ENCODE assay signal across 19 mouse cellular contexts in genomic region chr8:92822386-92822785, GRCm38 (mm10). TPM values are rescaled to one million over a fixed set of nuclear protein-coding genes. Genes with fewer than 3 reads are reported as not detected.
DNase-seq lines count a peak whose midpoint lies in the region; ATAC-seq and TF ChIP-seq lines count a peak whose summit lies in the region.
"Had no signal": no experiment of that assay in that cellular context is flagged by ENCODE, and none has a peak within 500 bp of the region (broad histone marks: within the 10 kb centered on the region; RNA-seq: fewer than 3 reads in every experiment).

No protein-coding gene starts in this region.

- ATAC-seq in liver, postnatal 0 days: no peak
- no peak for ATAC-seq in liver, embryonic 12.5 days
- ATAC-seq in megakaryocyte, adult 5-6 weeks (ENCODE audit: poor library complexity, severe bottlenecking): peak; percentile 60
- ATAC-seq: forebrain, embryonic 15.5 days; hindbrain, postnatal 0 days had no signal

- H3K36me3 ChIP-seq in liver, postnatal 0 days (replicated peaks; ENCODE audit: insufficient read depth, low read length): no peaks in the 10 kb centered on the region
- H3K36me3 ChIP-seq in liver, embryonic 12.5 days: no peaks in the 10 kb centered on the region
- H3K36me3 ChIP-seq in splenic B cell, adult 2 months (ENCODE audit: control insufficient read depth, insufficient read depth, low read length, poor library complexity, severe bottlenecking): no peaks in the 10 kb centered on the region
- H3K36me3 ChIP-seq: embryonic facial prominence, embryonic 12.5 days; forebrain, embryonic 15.5 days; heart, embryonic 13.5 days; hindbrain, embryonic 13.5 days had no signal

- H3K27me3 ChIP-seq in liver, postnatal 0 days (ENCODE audit: insufficient read depth, low read length): peaks cover 5% of the 10 kb centered on the region; the same call in 1 of the 2 replicates
- H3K27me3 ChIP-seq in liver, embryonic 12.5 days (replicated peaks): peaks cover 14% of the 10 kb centered on the region
- no peaks in the 10 kb centered on the region for H3K27me3 ChIP-seq in splenic B cell, adult 2 months (ENCODE audit: control insufficient read depth, insufficient read depth, low read length, poor library complexity, severe bottlenecking)
- H3K27me3 ChIP-seq: embryonic facial prominence, embryonic 12.5 days had no signal

- no peaks in the 10 kb centered on the region for H3K4me1 ChIP-seq in liver, postnatal 0 days (ENCODE audit: insufficient read depth)
- H3K4me1 ChIP-seq in liver, embryonic 12.5 days: no peaks in the 10 kb centered on the region

- no peak overlapping the region for H3K27ac ChIP-seq in liver, postnatal 0 days (ENCODE audit: low read depth)
- H3K27ac ChIP-seq in liver, embryonic 12.5 days: no peak overlapping the region
- H3K27ac ChIP-seq: embryonic facial prominence, embryonic 12.5 days; forebrain, embryonic 15.5 days; heart, embryonic 13.5 days; hindbrain, embryonic 13.5 days; hindbrain, postnatal 0 days had no signal

- no peak overlapping the region for H3K9ac ChIP-seq in liver, postnatal 0 days (replicated peaks)
- H3K9ac ChIP-seq in liver, embryonic 12.5 days: no peak overlapping the region
- H3K9ac ChIP-seq: embryonic facial prominence, embryonic 12.5 days; forebrain, embryonic 15.5 days; heart, embryonic 13.5 days; hindbrain, embryonic 13.5 days had no signal

- 34% methylated on average over 5 of the region's 5 CpGs for WGBS in liver, postnatal 0 days (ENCODE audit: insufficient replicate concordance)
- 28% methylated on average over 5 of the region's 5 CpGs for WGBS in liver, embryonic 12.5 days (ENCODE audit: insufficient replicate concordance)

- TF ChIP-seq CTCF in liver, postnatal 0 days (IDR thresholded peaks at IDR 0.05; ENCODE audit: low read depth): no peak

- DNase-seq in adrenal gland, postnatal 14 days: peak; percentile 9
- DNase-seq in adrenal gland, postnatal 4 days (ENCODE audit: low spot score in 2 of 2): no peak
- peak; percentile 30 for DNase-seq in liver, postnatal 0 days
- DNase-seq in splenic B cell, adult 2 months (ENCODE audit: low read depth, low spot score): peak; percentile 11
- no peak for DNase-seq in frontal cortex, postnatal 36 days (ENCODE audit: low spot score in 2 of 2)
- no peak for DNase-seq in cerebellum, adult 11-12 months
- DNase-seq: adrenal gland, postnatal 10 days; cerebellum, adult 8-10 months; cerebellum, postnatal 14 days; gastrocnemius, postnatal 14 days; heart, postnatal 4 days had no signal

- H3K9me3 ChIP-seq in liver, postnatal 0 days (ENCODE audit: low read length): no peaks in the 10 kb centered on the region
- H3K9me3 ChIP-seq in liver, embryonic 12.5 days (replicated peaks): no peaks in the 10 kb centered on the region
- H3K9me3 ChIP-seq: embryonic facial prominence, embryonic 12.5 days; forebrain, embryonic 15.5 days; heart, embryonic 13.5 days; hindbrain, embryonic 13.5 days had no signal

- TF ChIP-seq EP300 in liver, postnatal 0 days (IDR thresholded peaks at IDR 0.05; ENCODE audit: low read depth): no peak

- H3K4me2 ChIP-seq in liver, postnatal 0 days (ENCODE audit: low read depth, low read length): no peak overlapping the region
- no peak overlapping the region for H3K4me2 ChIP-seq in liver, embryonic 12.5 days
- H3K4me2 ChIP-seq: embryonic facial prominence, embryonic 12.5 days; forebrain, embryonic 15.5 days; heart, embryonic 13.5 days; hindbrain, embryonic 13.5 days had no signal

- no peak overlapping the region for H3K4me3 ChIP-seq in liver, postnatal 0 days (ENCODE audit: low read depth, low read length)
- no peak overlapping the region for H3K4me3 ChIP-seq in liver, embryonic 12.5 days
- H3K4me3 ChIP-seq: embryonic facial prominence, embryonic 12.5 days; forebrain, embryonic 15.5 days; heart, embryonic 13.5 days; hindbrain, embryonic 13.5 days had no signal

RNA-seq across cellular contexts. Expression of gene Mmp2, which starts 4.7 kb away (rescaled TPM):
- total RNA-seq in adrenal gland, postnatal 14 days (2021): 50.8 and 60.4 TPM in 2 replicates
- total RNA-seq in adrenal gland, postnatal 4 days (2021): 100 to 1,000 TPM; 103 to 107 TPM
- 9.6 and 9.8 TPM in 2 replicates for polyA plus RNA-seq in liver, postnatal 0 days (2015; fragmentation: Nextera tagmentation; extraction: Ambion mirVana)
- polyA plus RNA-seq in liver, embryonic 12.5 days (2016; fragmentation: Nextera tagmentation; extraction: Ambion mirVana): 22.6 and 25.3 TPM in 2 replicates
- not detected in 2 replicates for total RNA-seq in megakaryocyte, adult 5-6 weeks (2015)
- not detected in 2 replicates for total RNA-seq in megakaryocyte, adult 5-6 weeks (2017)
- total RNA-seq: MEL had no signal

RNA-seq across cellular contexts. Expression of gene Lpcat2, which starts 32.8 kb away (rescaled TPM):
- 2.8 TPM in 2 replicates for total RNA-seq in adrenal gland, postnatal 14 days (2021)
- 1 to 10 TPM; 5.5 to 6.9 TPM for total RNA-seq in adrenal gland, postnatal 4 days (2021)
- 8.6 and 9.0 TPM in 2 replicates for polyA plus RNA-seq in liver, postnatal 0 days (2015; fragmentation: Nextera tagmentation; extraction: Ambion mirVana)
- 4.8 and 5.0 TPM in 2 replicates for polyA plus RNA-seq in liver, embryonic 12.5 days (2016; fragmentation: Nextera tagmentation; extraction: Ambion mirVana)
- total RNA-seq in megakaryocyte, adult 5-6 weeks (2015): 37.9 and 43.7 TPM in 2 replicates
- 32.1 and 39.6 TPM in 2 replicates for total RNA-seq in megakaryocyte, adult 5-6 weeks (2017)

Comparison
In these comparisons a context has a peak if more than half of its experiments do, and no peak if none do; other contexts are left out.
1. DNase-seq: peak in adrenal gland, postnatal 14 days (single experiment), liver, postnatal 0 days (single experiment) and splenic B cell, adult 2 months (single experiment); none in adrenal gland, postnatal 4 days (0 of 2), frontal cortex, postnatal 36 days (0 of 2) and cerebellum, adult 11-12 months (single experiment).
2. RNA of gene Mmp2, which starts 4.7 kb away (total RNA-seq): 103 to 107 TPM in adrenal gland, postnatal 4 days and 50.8 to 60.4 TPM in adrenal gland, postnatal 14 days; not detected in megakaryocyte, adult 5-6 weeks; every median in the first group is over 10 times any median in the second.